Mouse (Mus musculus) hindbrain, embryonic 11.5 days (tissue): ENCODE results near the gene Snapc2. TPM values are rescaled to one million over a fixed set of nuclear protein-coding genes. Genes with fewer than 3 reads are reported as not detected.

Experiments used
- ATAC-seq: fragments of 200-750 bp; cut with Nextera tagmentation; 2 replicates; pipeline ENCODE4 v1.8.0; 2017; ENCODE audit warnings: mild to moderate bottlenecking, moderate TSS enrichment, moderate library complexity; ENCODE audit not compliant: low FRiP score
- DNase-seq: peaks from one replicate; pipeline ENCODE4 v3.0.0-alpha.2; 2015; ENCODE audit warnings: low spot score
- H3K27ac ChIP-seq: fragments of 300-500 bp; sonication (generic); 2 replicates; pipeline ENCODE4 v1.5.1; 2014; ENCODE audit warnings: mild to moderate bottlenecking, low read depth, low read length
- H3K27me3 ChIP-seq: fragments of 300-500 bp; sonication (generic); 2 replicates; pipeline ENCODE4 v1.6.1; 2014; ENCODE audit warnings: mild to moderate bottlenecking, low read length, moderate library complexity, mixed read lengths; ENCODE audit not compliant: control insufficient read depth, insufficient read depth
- H3K36me3 ChIP-seq: fragments of 300-500 bp; sonication (generic); 2 replicates; pipeline ENCODE4 v1.6.1; 2014; ENCODE audit warnings: mild to moderate bottlenecking, low read length, moderate library complexity, mixed read lengths; ENCODE audit not compliant: control insufficient read depth, insufficient read depth
- H3K4me1 ChIP-seq: fragments of 300-500 bp; sonication (generic); replicated peaks from 2 replicates; pipeline ENCODE4 v1.6.1; 2014; ENCODE audit warnings: low read length, mixed read lengths; ENCODE audit not compliant: control insufficient read depth, insufficient read depth
- H3K4me2 ChIP-seq: fragments of 300-500 bp; sonication (generic); replicated peaks from 2 replicates; pipeline ENCODE4 v1.6.1; 2014; ENCODE audit warnings: mild to moderate bottlenecking, low read depth, low read length
- H3K4me3 ChIP-seq: fragments of 300-500 bp; sonication (generic); 2 replicates; pipeline ENCODE4 v1.5.1; 2014; ENCODE audit warnings: low read depth, low read length
- H3K9ac ChIP-seq: fragments of 300-500 bp; sonication (generic); 2 replicates; pipeline ENCODE4 v1.6.1; 2014; ENCODE audit warnings: low read depth, low read length
- H3K9me3 ChIP-seq: fragments of 300-500 bp; sonication (generic); 2 replicates; pipeline ENCODE4 v1.6.1; 2016; ENCODE audit warnings: low read length; ENCODE audit not compliant: control insufficient read depth
- WGBS: fragments of 180-500 bp; shearing (Covaris S2); extraction: QIAGEN DNeasy Blood & Tissue Kit; methylation state at CpG from one replicate; pipeline ENCODE4 v1.1.7; 2014; 5-methylcytosine and 5-hydroxymethylcytosine counted together
- polyA plus RNA-seq: library from polyadenylated mRNA; unstranded; fragments of >200 nt; fragmentation: Nextera tagmentation; extraction: Ambion mirVana; gene quantifications from 2 replicates; pipeline ENCODE4 v1.2.1, GENCODE M21; 2014

The Snapc2 gene
- polyA plus RNA-seq, 1 experiment from 2014 or later: 61.1 TPM

DNA sequence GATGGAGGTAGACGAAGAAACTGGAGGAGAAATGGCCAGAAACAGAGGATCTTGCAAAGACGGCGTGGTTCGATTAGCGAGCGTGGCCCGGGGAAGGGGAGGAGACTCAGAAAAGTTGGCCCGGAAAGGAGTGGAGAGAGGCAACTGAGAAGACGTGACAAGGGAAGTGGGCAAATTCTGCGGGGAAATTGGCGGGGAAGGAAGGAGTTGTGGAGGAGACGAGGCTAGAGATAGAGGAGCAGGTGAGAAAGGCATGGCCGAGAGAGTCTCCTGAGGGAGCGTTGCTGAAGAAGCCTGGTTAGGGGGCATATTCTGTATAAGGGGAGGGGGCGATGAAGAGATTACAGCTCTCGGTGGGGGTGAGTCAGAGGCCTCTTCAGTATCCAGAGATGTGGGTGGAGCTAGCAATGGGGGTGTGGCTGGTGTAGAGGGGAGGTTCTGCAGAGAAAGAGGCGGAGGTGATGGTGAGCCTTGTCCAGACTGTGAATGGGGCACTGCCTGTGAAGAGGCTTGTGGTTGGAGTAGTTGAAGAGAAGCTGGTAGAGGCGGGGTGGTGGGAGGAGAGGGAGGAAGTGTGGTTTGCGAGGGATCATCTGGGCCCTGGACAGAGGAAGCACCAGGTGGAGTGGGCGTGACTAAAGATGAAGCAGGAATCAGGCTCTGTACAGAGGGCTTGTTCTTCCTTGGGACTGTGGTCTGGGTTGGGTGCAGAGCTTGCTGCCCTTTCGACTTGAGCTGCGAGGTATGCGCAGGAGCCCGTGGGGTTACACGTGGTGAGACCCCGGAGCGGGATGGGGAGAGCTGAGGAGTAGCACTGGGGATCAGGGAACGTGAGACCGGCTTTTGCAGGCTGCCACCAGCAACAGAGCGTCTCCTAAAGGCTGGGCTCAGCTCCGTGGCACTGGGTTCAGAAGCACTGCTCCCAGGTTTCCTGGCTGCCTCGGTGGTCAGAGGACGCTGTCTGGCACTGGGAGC, 38.6 kb upstream of the Snapc2 start:
- peak; percentile 47 for DNase-seq
- H3K4me1 ChIP-seq: peaks cover 10% of the 10 kb centered on the region

DNA sequence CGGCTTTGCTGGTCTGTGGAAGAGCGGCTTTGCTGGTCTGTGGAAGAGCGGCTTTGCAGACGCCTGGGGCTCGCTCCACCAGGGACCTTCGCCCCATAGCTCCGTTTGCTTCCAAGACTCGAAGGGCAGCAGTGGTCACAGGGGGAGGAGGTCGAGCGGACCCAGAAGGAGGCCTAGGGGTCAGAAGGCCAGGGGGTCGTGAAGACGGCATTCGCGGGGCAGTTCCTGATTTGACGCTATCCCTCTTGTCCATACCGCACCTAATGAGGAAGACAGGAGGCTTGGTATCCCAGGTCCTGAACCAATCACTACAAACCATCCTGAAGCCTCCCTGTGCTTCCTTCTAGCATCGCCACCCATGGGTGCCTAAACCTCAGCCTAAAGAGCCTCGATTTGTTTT, 36.6 kb upstream of the Snapc2 start:
- H3K27ac ChIP-seq: peak overlapping the region; percentile 83; the same call in 1 of the 2 replicates
- H3K36me3 ChIP-seq: no peaks in the 10 kb centered on the region
- ATAC-seq: peak; percentile 3
- peak overlapping the region; percentile 91 for H3K9ac ChIP-seq
- no peaks in the 10 kb centered on the region for H3K9me3 ChIP-seq
- peak overlapping the region; percentile 65 for H3K4me3 ChIP-seq
- 6% methylated on average over 18 of the region's 18 CpGs for WGBS
- peak overlapping the region; percentile 78 for H3K4me2 ChIP-seq
- H3K4me1 ChIP-seq: peaks cover 10% of the 10 kb centered on the region
- DNase-seq: no peak
- peaks cover 2% of the 10 kb centered on the region; the same call in 1 of the 2 replicates for H3K27me3 ChIP-seq

More for the DNA sequence above, 38.6 kb upstream of the Snapc2 start:
- Histone ChIP-seq H3K27ac (no peak overlapping the region), H3K4me2 (peak overlapping the region; percentile 78), H3K27me3 (peaks cover 2% of the 10 kb centered on the region; the same call in 1 of the 2 replicates), H3K36me3 (peaks cover 7% of the 10 kb centered on the region; the same call in 1 of the 2 replicates), H3K4me3 (0 out of 2 replicates have a peak overlapping the region, but pooled peaks have one; percentile 14), H3K9ac (no peak overlapping the region), H3K9me3 (no peaks in the 10 kb centered on the region)
- ATAC-seq: peak; percentile 12; the same call in 1 of the 2 replicates
- WGBS: 11% methylated on average over 33 of the region's 33 CpGs

DNA sequence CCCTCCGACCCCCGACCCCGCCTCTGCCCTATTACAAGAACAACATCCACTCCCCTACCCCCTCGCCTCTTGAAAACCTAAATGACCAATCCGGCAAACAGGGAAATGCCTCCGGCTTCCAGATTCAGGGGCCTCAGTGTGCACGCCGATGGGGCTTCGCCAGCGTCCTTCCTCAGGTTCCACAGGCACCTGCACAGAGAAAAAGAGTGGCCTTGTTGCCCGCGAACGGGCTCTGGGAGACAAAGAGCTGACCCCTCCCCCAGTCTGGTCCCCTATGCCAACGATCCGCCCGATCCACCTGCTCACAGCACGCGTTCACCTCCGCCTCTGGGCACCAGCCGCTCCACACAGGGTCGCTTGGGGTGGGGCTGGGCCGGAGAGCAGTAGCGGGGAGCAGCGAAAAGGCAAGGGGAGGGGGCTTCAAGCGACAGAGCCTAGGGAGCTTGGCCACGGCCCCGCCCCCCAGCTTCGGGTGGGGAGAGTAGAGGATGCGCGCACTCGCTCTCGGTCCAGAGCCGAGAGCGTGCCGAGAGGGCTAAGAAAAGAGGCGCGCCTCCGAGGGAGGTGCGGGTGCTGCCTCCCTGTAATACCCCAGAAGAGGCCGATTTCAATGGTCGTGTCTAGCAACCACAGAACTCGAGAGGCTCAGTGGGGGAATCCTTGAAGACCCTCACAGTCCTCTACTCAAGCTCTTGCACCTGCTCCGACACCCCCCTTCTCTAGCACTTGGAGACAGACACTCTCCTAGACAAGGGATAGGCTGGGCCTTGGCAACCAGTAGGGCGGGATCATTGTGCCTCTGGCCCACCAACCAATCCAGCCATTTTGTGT, 35.9 kb upstream of the Snapc2 start, which contains the start of gene Prr36:
Gene Prr36 (minus strand): TSS at position 669 of the 831 bp plus-strand sequence.
- H3K4me2 ChIP-seq: peak within 1 kb of the TSS; percentile 78
- under 1% methylated on average over 39 of the region's 44 CpGs for WGBS
- H3K9me3 ChIP-seq: no peaks in the 10 kb centered on the region
- DNase-seq (peak; percentile 87), ATAC-seq (peak; percentile 92)
- H3K36me3 ChIP-seq: no peaks in the 10 kb centered on the region
- H3K4me1 ChIP-seq: peaks cover 10% of the 10 kb centered on the region
- H3K4me3 ChIP-seq: peak within 1 kb of the TSS; percentile 65
- peaks cover 2% of the 10 kb centered on the region; the same call in 1 of the 2 replicates for H3K27me3 ChIP-seq
- peak within 1 kb of the TSS; percentile 91 for H3K9ac ChIP-seq
- peak within 1 kb of the TSS; percentile 83 for H3K27ac ChIP-seq

DNA sequence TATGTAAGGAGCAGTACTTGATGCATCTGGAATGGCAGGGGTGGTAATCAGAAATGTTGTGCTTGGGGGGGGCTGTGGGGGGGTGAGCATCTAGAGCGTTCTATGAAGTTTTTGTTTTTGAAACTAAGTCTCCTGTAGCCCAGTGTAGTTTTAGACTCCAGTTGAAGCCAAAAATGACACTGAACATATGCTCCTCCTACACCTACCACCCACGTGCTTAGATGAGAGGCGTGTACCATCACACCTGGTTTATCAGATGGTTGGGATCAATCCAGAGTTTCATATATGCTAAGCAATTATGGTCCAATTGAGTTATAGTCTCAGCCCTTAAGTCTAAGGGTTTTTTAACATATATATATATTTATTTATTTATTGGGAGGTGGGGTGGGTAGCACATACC, 33.3 kb upstream of the Snapc2 start:
- no peaks in the 10 kb centered on the region for H3K36me3 ChIP-seq
- no peaks in the 10 kb centered on the region for H3K9me3 ChIP-seq
- DNase-seq (no peak), ATAC-seq (no peak)
- no peak overlapping the region for H3K9ac ChIP-seq
- peaks cover under 1% of the 10 kb centered on the region; the same call in 1 of the 2 replicates for H3K4me1 ChIP-seq
- no peak overlapping the region for H3K4me3 ChIP-seq
- H3K27me3 ChIP-seq: no peaks in the 10 kb centered on the region; the same call in 1 of the 2 replicates
- H3K27ac ChIP-seq: no peak overlapping the region
- H3K4me2 ChIP-seq: no peak overlapping the region
- 92% methylated on average over 3 of the region's 3 CpGs for WGBS

DNA sequence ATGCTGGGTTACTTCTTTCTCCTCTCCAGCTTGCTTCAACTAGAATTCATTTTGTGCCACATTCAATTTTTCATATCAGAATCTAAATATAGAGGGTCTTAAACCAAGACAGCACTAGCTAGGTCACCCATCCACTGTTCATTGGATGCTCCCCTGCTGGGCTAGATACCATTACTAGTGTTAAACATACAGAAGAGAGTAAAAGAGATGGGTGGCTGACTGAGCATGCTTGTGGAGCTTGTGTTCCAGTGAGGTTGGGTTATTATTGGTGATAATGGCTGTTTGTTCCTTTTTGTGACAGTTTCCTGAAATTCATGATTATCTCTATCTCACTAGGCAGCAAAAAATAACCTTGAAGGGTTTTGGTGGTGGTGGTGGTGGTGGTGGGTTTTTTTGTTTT, 30.8 kb upstream of the Snapc2 start:
- Histone ChIP-seq H3K9me3 (no peaks in the 10 kb centered on the region), H3K27me3 (peaks cover 2% of the 10 kb centered on the region; the same call in 1 of the 2 replicates)

DNA sequence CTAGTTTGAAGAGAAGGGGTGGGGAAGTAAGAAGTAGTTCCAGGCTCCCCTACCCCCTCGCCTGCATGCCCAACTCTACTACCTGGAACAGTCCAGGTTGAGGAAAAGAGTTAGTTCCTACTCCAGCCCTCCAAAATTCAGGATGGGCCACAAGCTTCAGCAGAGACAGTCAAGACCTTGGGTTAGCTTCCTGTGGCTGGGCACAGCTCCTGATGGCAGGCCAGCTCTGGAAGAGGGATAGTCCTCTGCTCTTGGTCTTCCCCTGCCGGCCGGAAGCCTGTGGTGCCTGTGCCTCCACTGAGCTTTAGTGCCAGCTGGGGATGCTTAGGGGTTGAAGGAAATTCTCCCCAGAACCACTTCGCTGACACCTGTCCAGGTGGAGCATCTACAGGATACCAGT, 26.6 kb upstream of the Snapc2 start:
- Histone ChIP-seq H3K4me3 (no peak overlapping the region), H3K9ac (no peak overlapping the region), H3K4me1 (no peaks in the 10 kb centered on the region; the same call in 1 of the 2 replicates), H3K27ac (no peak overlapping the region), H3K4me2 (peak overlapping the region; percentile 20; the same call in 1 of the 2 replicates), H3K9me3 (no peaks in the 10 kb centered on the region), H3K27me3 (peaks cover 10% of the 10 kb centered on the region), H3K36me3 (no peaks in the 10 kb centered on the region)
- ATAC-seq (no peak), DNase-seq (no peak)
- WGBS: 25% methylated on average over 4 of the region's 4 CpGs

More for the DNA sequence above, 30.8 kb upstream of the Snapc2 start:
- H3K4me3 ChIP-seq: no peak overlapping the region
- H3K4me1 ChIP-seq: no peaks in the 10 kb centered on the region; the same call in 1 of the 2 replicates
- no peak overlapping the region for H3K9ac ChIP-seq
- DNase-seq (no peak), ATAC-seq (no peak)
- no peak overlapping the region for H3K27ac ChIP-seq
- H3K36me3 ChIP-seq: no peaks in the 10 kb centered on the region
- no peak overlapping the region for H3K4me2 ChIP-seq

DNA sequence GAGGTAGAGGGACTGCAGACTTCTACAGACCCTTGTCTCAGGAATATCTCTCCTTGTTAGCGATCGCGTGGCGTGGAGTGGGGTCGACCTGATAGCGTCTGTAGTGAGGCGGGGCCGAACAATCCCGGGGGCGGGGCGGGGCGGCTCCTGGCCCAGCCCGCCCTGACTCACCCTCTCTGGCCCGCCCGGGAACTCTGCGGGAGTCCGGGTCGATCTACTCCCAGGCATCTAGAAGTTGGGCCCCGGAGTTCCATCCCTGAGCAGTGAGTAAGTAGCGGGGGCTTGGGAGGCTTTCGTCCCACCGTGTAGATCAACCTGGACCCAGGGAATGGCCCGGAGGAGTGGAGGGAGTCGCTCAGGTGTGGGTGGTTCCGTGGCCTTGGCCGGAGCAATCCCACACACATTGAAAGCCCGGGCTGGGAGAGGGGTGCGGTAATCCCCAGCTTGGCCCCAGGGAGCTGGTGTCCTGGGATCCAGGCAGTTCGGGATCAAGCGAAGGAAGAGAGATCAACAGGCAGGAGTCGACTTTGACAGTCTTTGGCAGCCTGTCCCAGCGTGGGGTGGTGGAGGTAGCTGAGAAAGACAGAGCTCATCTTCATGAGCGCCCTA, 26.0 kb upstream of the Snapc2 start, which contains the start of gene Lrrc8e:
Gene Lrrc8e (plus strand): TSS at position 89 of the 609 bp plus-strand sequence.
- no peak within 1 kb of the TSS for H3K27ac ChIP-seq
- H3K27me3 ChIP-seq: peaks cover 10% of the 10 kb centered on the region
- H3K4me1 ChIP-seq: no peaks in the 10 kb centered on the region; the same call in 1 of the 2 replicates
- no peaks in the 10 kb centered on the region for H3K36me3 ChIP-seq
- peak; percentile 63 for ATAC-seq
- peak within 1 kb of the TSS; percentile 20; the same call in 1 of the 2 replicates for H3K4me2 ChIP-seq
- H3K9me3 ChIP-seq: no peaks in the 10 kb centered on the region
- 4% methylated on average over 33 of the region's 33 CpGs for WGBS
- DNase-seq: no peak
- H3K4me3 ChIP-seq: no peak within 1 kb of the TSS
- H3K9ac ChIP-seq: no peak within 1 kb of the TSS

DNA sequence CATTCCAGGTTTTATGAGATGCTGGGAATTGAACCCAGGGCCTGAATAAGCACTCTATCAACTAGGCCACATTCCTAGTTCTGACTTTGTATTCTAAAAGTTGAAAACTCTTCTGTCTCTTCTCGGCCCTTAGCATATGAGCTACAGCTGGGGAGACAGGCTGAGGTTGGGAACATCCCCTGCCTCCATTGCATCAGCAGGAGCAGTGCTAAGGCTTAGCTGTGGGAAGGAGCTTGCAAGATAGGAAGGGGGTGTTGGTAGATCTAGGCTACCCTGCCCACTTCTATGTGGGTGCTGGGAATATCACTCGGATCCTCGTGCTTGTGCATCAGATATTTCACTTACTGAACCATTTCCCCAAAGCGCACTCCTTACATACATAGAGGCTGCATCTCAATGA, 25.0 kb upstream of the Snapc2 start:
- no peak for DNase-seq
- ATAC-seq: no peak
- Histone ChIP-seq H3K4me3 (no peak overlapping the region), H3K36me3 (no peaks in the 10 kb centered on the region), H3K4me1 (no peaks in the 10 kb centered on the region; the same call in 1 of the 2 replicates), H3K9ac (no peak overlapping the region), H3K9me3 (no peaks in the 10 kb centered on the region), H3K4me2 (no peak overlapping the region), H3K27me3 (peaks cover 10% of the 10 kb centered on the region), H3K27ac (no peak overlapping the region)
- WGBS: 87% methylated on average over 4 of the region's 4 CpGs
